Mouse (Mus musculus) spleen, postnatal 10 days (tissue): ENCODE results near the gene Map3k7cl.

Experiments
- DNase-seq, 2 experiments: peaks; one replicate each; pipeline ENCODE4 v3.0.0; 2021 to 2022; ENCODE audit warnings: low spot score in 2 of 2

The Map3k7cl gene

DNA sequence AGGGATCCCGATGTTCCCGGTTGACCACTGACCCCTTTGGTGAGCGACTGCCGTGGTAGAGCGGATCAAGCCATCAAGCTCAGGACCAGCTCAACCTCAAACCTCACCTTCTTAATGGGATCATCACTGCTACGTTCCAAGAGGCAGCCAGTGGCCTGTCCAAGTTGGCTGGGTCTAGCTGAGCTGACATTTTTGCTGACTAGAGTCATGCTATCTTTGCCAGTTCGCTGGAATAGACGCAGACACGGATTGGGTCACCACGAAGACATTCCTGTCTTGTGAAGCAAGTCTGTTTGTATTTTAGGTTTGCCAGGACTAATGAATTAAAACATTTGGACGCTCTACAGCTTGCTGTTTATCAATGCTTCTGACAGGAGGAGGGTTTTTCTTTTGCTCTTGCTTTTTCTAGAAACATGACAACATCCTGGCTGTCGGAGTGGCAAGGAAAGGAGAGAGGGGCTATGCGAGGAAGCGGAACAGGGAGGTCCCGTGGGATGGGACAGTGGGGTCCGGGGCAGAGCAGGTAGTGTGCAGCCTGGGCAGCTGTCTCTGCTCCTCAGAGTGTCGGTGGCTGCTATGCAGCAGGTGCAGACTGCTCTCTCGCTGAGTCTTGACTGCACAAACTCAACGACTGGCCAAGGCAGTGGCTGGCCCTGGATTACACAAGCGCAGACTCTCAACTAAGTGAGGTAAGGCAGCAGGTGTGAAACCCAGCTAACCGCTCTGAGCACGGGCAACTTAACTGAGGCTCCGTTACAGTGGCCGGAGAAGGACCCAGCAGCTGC lies at the start of gene Map3k7cl:
Map3k7cl (plus strand) TSS at position 424 of the 785 bp plus-strand sequence.
- no peak for DNase-seq

DNA sequence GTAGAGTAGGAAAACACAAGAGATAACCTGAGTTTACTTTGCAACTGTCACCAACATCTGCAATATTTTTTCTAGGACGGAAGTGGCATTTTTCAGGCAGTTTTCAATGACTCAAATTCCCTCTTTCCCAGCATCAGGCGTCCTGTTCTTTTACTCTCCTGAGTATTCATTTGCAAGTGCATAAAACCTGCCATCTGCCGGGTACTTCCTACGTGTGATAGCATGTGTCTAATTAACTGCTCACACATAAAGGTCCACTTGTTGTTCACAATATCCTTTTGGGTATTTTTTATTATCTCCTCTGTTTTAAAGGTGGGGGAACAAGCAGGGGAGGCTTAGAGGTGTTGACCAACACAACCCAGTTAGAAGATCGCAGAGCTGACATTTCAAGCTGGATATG lies 41.4 kb upstream of the Map3k7cl start:
- no peak for DNase-seq

DNA sequence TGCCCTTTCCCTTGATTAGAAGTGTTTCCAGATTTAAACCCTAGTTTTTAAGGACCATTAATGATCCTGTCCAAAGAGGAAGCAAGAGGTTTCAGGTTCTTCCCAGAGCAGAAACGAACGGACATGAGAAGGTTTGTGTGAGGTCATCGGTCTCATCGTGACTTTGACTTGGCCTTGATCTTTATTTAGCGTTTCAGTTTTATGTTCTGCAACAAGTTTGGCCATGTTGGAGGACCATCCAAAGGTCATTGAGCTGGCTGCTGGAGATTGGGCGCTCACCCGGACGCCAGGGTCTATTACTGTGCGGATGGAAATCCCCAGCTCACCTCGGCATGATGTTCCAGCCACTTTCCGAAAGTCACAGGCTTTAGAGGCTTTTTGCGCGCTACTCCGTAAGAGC lies 40.8 kb upstream of the Map3k7cl start:
- no peak for DNase-seq

DNA sequence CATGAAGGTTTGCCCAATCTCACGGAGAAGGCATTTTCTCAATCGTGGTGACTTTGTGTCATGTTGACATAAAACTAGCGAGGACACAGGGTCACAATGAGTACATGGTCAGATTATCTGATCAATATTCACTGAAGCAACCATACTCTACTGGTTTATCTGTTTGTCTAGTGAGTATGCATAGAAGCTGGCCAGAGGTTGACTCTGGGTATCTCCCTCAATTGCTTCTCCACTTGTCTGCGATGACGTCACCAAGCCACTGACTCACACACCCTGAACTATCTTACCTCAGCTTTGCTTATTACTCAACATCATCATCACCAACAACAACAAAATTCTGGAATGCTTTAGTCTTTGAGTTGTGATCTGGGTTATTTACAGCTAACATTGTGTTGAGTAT lies 28.9 kb upstream of the Map3k7cl start:
- no peak for DNase-seq

DNA sequence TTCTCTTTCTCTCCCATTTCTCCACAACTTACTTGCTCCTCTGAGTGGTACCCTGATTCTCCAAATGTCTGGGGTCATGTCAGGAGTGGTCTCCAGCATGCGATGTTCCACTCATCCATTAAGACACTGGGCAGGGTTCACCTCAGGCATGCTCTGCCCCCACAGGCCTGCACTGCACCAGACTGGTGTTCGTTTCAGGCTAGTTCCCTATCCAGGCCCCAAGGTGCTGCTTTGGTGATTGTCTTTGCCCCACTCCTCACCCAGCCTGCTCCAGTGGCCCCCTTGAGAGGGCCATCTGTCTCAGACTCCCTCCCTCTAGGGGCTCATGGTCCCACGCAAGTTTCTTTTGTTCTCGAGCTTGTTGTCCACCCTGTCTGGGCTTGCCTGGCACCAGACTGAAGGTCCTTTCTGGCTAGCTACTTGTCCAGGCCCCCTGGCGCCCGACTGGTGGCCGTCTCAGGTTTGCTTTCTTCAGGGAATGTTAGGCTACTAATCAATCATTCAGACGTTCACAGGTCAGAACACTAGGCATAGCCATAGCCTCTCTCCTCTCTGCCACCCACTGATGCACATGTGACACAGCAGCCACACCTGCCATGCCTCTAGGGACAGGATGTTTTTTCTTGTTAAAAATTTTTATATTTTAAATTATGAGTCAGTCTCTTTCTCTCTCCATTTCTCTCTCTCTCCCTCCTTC lies 25.4 kb upstream of the Map3k7cl start:
- DNase-seq, result no peak

DNA sequence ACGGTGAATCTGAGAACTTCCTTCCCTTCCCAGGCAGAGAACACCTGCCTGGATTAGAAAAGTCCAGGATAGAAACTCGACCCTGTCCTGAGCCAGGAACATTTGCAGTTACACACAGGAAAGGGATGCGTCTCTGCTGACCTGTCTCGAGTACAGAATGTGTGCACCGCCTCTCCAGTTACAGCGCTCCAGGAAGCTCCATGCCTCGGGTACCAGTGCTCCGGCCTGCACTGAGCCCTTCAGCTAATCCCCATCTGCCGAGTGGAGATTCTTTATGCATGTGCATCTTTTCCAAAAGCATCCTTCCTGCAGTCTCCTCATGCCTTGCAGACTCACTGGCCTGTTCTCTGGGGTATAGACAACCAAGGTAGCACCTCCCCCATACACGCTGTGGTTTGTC lies 24.4 kb upstream of the Map3k7cl start:
- no peak for DNase-seq

DNA sequence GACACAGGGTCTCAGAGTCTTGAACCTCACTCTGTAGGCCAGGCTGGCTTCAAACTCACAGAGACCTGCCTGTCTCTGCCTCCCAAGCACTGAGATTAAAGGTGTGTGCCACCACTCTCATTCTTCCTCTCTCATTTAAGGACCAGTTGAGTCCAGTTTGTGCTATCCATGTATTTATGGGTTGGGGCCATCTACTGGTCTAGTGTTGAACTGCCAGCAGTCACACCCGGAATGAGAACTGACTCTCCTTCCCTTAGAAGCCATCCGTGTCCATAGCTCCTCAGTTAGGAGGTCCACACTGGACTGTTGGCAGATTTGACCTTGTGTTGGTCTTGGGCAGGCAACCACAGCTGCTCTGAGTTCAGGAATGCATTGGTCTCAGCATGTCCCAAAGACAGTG lies 4.8 kb upstream of the Map3k7cl start:
- no peak for DNase-seq

DNA sequence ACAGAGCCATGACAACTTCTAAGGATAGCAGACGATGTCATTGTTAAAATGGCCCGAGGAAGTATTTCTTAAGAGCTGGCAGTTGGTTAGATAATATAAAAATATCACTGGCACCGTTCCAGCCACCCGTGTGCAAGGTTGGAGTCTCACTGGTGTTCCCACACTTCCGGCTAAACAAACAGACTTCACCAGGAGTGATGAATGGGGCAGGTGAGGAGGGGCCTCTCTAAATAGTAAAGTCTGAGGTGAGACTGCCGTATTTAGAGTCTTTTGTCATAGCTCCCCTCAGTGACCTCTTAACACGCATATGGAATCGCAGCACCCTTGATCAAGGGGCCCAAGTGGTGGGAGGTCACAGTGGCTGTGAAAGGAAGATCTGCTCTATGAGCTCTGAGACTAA lies 3.2 kb downstream of the Map3k7cl start:
- no peak for DNase-seq

DNA sequence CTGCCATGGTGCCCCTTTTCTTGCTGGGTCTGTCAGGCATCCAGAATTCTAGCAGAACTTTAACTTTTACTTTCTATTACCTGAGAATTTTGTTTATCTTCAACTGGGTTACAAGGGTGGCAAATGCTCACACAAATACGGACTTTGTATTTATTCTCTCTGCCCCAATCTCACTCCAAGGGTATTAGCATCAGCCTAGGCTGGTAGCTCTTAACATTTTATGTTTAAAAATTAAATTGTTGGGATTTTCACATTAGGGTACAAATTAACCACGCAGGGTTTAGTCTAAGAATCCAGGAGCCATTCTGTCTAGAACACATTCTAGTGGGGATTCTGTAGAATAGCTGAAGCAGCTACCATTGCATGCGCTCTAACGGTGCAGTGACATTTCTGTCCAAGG lies 8.4 kb downstream of the Map3k7cl start:
- no peak for DNase-seq

DNA sequence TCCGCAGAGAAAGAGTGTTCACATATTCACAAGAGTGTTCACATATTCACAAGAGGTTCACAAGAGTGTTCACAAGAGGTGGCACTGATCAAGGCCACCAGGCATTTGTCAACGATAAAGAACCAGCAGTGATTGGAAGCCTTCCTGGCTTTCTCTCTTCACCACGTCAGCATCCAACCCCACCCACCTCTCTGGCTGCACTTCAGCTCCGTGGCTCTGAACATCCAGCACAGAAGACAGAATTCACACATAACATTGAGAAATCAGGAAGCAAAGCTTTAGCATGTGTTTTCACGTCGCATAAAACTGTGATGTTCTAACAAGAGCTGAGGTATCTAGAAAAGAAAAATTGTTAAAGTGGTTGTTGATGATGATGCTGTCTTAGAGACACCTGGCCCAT lies 10.4 kb downstream of the Map3k7cl start:
- no peak for DNase-seq

DNA sequence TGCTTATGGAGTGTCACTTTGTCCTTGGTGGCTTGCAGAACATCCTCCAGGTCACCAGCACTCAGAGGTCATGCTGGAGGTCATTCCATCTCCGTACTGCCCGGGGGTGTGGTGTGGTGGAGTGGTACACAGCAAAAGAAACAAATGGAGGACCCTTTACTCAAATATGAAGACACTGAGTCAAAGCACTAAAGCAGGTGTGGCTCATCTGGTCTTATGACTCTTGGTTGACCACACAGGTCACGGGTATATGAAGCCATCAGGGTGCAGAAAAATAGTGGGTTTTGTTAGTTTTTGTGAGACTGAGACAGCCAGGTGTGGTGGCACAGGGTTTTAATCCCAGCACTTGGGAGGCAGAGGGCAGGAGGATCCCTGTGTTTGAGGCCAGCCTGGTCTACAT lies 11.4 kb downstream of the Map3k7cl start:
- DNase-seq, result no peak

DNA sequence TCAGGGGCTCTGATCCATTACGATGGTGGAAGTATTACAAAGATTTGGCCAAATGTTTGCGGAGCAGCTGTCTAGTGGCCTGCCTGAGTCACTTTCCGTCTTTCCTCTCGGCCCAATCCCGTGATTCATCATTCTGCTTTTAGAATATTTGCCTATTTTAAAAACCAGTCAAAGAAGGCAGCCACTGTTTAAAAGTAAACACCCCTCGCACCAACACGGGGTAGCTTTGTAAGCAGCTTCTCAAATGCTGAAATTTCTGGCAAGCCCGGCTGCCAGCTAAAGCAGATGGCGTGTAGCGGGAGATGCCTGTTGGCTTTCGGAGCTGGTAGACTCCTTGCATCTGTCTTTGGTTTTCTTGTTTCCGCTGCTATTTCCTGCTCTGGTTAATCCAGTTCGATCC lies 14.4 kb downstream of the Map3k7cl start:
- no peak for DNase-seq

DNA sequence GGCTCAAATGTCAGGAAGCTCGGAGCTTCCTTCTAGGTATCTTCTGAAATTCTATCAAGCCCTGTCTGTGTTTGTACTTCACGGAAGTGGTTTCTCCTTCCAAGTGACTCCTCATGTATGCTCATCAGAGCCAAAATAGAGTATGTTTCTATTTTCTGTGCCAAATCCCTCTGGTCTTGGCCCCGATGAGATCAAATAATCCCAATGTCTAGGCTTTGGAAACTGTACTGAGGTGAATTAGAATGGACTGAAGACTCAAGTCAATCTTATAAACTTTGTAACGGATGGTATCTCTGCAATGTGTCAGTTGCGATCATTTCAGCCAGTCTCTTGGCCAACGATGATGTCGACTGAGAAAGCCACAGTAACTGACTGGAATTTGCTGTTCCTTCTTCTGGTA lies 15.1 kb downstream of the Map3k7cl start:
- no peak for DNase-seq

DNA sequence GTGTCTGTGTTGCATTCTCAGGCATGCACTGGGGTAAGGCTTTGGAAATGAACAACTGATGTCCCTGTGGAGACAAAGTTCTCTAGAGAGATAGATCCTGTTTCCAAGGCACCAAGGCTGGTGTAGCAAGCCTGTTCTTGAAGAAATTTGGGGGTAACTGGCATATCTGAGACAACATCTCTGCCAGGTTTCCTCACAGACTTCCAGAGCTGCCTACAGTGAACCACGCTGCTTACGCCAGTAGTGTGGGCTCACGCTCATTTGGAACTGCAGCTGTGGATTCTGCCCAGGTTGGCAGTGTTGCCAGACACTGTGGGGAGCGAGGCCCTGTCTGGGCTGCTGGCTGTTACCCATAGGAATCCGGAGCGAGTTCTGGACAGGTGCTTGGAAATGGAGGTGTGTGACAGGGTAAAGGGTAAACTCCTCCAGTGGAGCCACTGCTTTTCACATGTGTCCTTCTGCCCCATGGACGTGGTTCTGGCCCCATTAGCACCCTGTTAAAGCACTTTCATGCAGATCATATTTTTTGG lies 16.5 kb downstream of the Map3k7cl start:
- no peak for DNase-seq

DNA sequence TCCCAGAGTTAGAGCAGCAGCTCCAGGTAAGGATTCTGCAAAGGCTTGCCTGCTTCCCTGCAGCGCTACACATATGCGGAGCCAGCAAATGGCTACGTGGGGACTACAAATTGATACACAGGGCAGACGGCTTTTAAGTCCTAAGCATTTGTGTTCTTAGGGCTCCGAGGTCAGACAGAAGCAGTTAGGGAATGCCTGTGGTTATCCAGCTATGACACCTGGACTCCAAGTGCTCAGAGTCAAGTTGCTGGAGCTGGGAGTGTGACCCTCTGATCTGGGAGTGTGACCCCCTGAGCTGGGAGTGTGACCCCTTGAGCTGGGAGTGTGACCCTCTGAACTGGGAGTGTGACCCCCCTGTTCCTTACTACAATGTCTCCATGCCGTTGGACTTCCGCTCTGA lies 17.2 kb downstream of the Map3k7cl start:
- DNase-seq, result no peak

DNA sequence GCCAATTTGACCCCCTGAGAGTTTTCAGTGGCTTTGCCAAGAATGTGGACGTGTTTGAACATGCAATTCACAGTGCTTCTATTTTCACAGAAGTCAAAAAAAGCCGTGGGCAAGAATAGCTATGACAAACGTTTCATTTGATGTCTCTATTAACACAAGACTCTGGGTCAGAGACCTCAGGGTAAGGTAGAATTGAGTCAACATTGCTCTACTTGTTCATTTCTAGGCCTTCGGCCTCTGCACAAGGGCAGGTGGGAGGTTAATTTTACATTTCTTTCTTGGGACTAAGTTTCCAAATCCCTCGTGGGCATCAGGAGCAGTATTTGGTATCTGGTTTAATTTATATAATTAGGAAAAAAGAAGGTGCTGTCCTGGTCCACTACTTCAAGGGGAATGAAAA lies 20.3 kb downstream of the Map3k7cl start:
- no peak for DNase-seq

DNA sequence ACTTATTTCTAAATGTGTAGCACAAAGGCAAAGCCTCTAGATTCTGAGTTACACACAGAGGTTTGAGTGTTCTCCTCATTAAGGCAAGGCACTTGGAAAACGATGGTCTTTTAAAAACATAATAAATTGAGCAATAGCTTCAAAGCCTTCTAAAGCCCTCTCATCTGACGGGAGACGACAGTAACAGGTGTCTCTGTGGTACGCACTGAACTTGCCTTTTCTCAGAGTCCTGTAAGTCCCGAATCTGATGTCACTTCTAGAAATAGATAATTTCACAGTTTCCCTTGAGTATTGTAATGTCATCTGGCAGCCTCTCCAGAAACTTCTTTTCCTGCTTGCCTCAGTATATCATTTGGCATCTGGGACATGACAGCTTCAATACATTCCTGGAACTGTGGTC lies 21.0 kb downstream of the Map3k7cl start:
- DNase-seq, result no peak

DNA sequence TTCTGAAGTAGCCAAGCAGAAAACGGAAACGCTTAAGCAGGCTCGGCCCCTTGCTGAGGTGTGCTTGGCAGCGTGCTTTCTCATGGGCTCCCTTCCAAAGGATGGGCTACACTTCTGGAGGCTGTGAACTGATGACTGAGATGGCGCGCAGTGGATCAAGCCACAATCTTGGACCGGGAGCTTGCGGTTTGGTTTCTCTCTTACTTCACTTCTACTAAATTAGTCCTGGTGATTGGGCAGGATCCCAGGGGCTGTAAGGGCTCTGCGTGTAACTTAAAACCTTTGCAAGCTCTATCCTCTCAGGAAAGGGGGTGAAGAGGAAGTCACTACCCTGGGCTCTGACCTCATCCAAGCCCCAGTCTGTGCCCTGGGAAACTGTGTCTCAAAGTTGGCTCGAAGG lies 22.5 kb downstream of the Map3k7cl start:
- no peak for DNase-seq

DNA sequence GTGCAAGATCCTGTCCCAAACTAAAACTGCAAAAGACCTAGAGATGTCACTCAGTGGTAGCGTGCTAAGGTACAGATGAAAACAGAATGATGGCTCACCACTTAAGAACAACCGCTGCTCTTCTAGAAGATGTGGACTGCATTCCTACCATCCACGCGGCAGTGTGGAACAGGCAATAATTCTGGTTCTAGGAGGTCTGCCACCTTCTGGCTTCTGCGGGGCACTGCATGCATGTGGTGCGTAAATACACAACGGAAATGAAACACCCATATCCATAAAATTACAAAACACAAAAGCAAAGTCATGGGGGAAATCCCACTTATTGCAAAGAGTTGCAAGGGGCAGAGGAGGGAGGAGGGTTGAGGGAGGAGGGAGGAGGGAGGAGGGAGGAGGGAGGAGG lies 25.8 kb downstream of the Map3k7cl start:
- no peak for DNase-seq

DNA sequence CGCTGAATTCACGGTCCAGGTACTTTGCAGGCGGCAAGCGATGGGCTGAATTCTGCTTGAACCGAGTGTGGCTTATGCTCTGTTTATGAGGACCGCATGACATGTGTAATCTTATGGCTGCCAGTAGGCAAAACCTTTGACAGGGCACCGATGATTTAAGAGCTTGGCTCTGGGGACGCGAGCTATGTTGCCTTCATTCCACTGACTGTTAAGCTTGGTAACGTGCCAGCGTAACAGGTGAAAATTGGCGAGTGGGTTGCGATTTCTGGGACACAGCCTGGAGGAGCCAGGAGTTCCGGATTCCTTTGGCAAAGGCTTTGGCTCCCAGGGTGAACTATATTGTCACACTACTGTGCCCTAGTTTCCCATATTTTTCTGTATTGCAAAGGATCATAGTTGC lies 26.3 kb downstream of the Map3k7cl start:
- DNase-seq, result no peak

DNA sequence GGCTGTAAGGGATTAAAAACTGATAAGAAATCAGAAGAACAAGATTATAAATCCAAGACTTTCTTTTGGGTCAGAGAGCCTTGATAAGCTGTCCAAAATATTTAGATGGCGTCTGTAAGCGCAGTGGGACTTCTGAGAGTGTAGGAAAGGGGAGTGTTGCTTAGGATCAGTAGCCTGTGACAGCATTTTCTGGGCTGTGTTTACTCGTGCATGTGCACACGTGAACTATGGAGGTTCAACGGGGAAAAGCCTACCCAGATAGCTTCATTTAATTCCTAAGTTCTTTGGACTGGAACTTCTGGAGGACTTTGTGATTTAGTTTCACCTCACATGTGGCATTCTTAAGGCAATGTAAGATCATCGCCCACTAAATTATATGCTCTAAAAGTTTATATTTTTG lies 29.6 kb downstream of the Map3k7cl start:
- no peak for DNase-seq

DNA sequence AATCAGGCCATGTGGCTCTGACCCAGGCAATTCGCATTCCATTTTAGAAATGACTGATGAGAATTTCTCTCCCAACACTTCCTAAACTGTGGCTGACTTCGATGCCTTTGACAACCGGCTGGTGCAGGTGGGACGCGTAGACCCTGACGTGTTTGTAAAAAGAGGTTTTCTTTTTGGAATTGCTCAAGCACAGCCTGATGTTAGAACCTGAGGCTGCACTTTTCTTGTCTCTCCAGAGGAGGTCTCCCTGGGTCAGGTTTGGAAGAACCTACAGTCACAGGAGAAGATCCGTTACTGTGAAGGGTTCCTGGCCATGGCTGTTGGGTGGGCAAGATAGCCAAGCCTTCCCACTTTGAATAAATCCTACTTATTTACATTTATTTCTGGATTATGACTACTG lies 31.5 kb downstream of the Map3k7cl start:
- no peak for DNase-seq

DNA sequence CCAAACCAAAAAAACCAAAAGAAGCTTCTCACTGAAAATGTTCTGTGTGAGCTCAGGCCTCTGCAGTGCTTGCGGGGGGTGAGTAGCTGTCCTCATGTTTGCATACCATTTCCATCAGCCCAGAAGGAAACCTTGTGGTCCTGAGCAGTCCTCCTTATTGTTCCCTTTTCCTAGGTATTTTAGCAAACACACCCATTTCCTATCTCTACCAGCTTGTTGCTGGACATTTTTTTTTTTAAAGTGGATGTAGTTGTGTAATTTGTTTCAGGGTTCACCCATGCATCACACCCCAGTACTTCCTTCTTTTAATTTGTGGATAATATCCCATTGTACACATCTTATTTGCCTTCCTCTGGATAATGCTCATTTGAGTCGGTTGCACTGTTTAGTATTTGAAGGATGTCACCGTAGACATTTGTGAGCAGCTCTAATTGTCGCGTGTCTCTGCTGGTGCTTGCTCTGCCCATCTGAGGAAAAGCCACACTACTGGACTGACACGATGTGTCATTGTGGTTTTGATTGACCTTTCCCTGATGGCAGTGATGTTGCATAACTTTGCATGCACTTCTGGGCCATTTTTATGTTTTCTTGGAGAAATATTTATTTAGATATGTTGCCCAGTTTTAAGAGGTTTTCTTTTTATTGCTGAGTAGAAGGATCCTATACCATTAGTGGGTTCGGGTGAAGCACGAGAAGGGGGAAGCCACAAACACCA lies 32.6 kb downstream of the Map3k7cl start:
- no peak for DNase-seq
